Mouse (Mus musculus) heart, postnatal 0 days (tissue): Measurements from ENCODE around the gene Sv2b.

Source experiments
- CTCF ChIP-seq: IDR thresholded peaks from 2 replicates; pipeline ENCODE4 v1.5.1; 2016; ENCODE audit warnings: antibody characterized with exemption, control low read depth, low read depth
- EP300 ChIP-seq: IDR thresholded peaks from 2 replicates; pipeline ENCODE4 v1.6.1; 2016; ENCODE audit warnings: antibody characterized with exemption, low read depth

GRCm38 (mm10) chr7:75305901-75306465, 3.1 kb downstream of the Sv2b start:
- TF ChIP-seq EP300, result no peak
- TF ChIP-seq CTCF, result no peak
